ENCODE assay signal across 7 mouse cellular contexts in the genomic region with DNA sequence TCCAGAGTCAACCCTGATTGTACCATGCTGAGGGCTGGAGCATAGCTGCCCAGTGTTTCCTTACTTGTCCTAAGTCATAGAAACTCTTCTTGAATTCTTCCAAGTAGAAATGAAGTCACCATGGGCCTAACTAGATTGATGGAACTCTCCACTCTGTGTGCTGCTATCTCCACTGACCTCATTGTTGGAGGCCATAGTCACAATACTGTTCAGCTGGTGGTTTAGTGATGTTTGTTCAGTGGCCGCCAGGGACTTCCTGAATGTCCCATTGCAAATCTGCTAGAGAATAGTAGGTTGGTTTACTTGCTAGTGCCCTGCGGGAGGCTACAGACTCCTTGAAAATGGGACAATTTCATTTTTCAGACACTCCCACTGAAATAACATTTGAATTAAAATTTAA.
"Had no signal": no experiment of that assay in that cellular context is flagged by ENCODE, and none has a peak within 500 bp of the region (broad histone marks: within the 10 kb centered on the region; RNA-seq: fewer than 3 reads in every experiment).

No protein-coding gene starts in this region.

- DNase-seq: lung, adult 2 months; lung, postnatal 14 days; lung, postnatal 36 days; right cerebral cortex, postnatal 14 days; thymus, adult 18-20 months; thymus, postnatal 14 days; thymus, postnatal 36 days had no signal
